Mouse (Mus musculus) 416B (cell line): Measurements from ENCODE around the gene Lrfn4.

Experiments
- DNase-seq: peaks from one replicate; pipeline ENCODE4 v3.0.0; 2011; ENCODE audit warnings: low read depth

The Lrfn4 gene

GRCm38 (mm10) chr19:4568832-4569231, 46.6 kb downstream of the Lrfn4 start:
- no peak for DNase-seq

- DNase-seq: no peak
These were observed 47.8 kb downstream of the Lrfn4 start for GRCm38 (mm10) chr19:4567665-4568064.

GRCm38 (mm10) chr19:4566880-4567279, 48.6 kb downstream of the Lrfn4 start:
- no peak for DNase-seq

- no peak for DNase-seq
These were observed 49.8 kb downstream of the Lrfn4 start for GRCm38 (mm10) chr19:4565678-4566077.
